Mouse (Mus musculus): ENCODE measurements around the gene Asb11.

The Asb11 gene

DNA sequence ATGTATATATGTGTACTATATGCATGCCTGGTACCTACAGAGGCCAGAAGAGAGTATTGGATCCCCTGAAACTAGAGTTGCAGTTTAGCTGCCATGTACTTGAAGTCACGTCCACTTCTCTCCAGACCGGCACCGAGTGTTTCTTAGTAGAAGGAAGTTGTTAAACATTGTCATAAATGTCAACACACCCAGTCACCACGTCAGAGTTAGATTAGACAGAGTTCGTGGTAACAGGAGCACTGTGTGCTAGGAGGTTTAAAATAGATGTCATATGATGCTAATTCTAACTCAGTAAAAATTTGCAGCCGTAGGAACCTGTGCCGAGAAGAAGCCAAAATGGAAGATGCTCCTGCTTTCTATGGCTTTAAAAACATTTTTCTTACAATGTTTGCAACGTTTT is at the start of gene Asb11:
Asb11 (plus strand) TSS at position 286 of the 400 bp plus-strand sequence.
- no peak for DNase-seq

DNA sequence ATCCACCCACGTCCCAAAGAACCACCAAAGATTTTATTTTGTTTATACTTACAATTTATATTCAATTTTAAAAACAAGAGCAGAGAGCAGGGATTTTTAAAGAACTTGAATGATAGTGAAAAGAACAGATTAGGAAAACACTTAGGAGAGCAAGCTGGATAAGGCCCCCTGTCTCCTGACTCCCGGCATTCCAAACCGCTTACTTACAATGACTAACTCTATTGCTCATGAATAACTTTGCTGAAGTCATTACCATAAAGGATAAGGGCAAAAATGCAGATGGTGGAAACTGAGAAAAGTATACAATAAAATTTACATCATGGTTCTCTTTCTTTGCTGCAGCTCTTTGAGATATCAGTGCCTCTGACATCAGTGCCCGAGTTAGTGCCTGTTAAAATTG is 42.7 kb upstream of the Asb11 start:
- DNase-seq = no peak

DNA sequence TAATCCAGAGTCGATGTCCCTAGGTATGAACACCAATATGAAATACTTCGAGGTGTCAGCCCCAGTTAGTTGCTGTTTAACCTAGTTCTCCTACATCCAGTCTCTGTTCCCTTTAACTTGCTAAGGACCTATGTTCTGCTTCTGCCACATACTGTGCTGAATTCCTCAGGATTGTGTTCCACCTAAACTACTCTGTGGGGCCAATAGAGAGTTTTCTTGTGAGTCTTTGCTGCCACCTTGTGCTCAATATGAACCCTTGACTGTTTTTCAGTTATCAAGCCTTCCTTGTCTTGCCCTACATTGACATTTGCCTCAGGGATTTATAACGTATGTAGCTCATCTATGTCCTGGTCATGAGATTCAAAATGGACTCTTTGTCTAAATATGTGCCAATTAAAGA is 38.3 kb upstream of the Asb11 start:
- DNase-seq = no peak

- DNase-seq = no peak
These were observed 31.6 kb upstream of the Asb11 start for GRCm38 (mm10) chrX:164405080-164405649.

GRCm38 (mm10) chrX:164406133-164407022 is 30.4 kb upstream of the Asb11 start:
- no peak for DNase-seq

- no peak for DNase-seq
These were observed 28.4 kb upstream of the Asb11 start for GRCm38 (mm10) chrX:164408301-164408927.

GRCm38 (mm10) chrX:164410562-164410961 is 26.2 kb upstream of the Asb11 start:
- DNase-seq = no peak

DNA sequence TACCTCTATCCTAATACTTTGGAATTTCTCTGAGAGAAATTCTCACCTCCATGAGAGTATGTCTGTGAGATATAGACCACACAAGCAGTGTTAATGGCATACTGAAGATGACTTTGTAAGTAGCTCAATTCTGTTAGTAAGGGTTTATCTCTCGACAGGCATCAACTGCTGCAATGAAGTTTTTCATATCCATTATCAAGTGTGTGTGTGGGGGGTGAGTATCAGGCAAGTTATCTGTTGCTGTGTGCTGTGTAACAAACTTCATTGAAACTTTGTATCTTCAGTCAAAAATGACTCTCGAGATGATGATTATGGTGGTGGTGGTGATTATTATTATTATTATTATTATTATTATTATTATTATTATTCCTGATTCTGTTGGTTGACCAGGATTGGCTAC is 20.0 kb upstream of the Asb11 start:
- DNase-seq = no peak

DNA sequence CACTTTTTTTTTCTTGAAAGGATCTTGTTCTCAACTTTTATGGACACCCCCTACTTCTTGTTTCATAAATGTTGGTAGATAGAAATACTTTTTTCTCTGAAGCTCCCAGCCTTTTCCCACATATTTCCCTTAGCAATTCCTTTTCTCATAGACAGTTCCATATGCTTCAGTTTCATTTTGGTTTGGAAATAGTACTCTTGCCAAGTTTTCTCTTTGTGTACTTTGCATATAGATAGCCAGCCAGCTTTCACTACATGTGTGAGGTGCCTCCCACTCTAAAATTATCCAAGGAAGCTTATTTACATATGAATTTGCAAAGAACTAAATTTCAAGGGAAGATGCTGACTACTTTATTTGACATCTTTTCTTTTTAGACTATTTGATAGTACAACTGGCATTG is 18.8 kb upstream of the Asb11 start:
- no peak for DNase-seq

DNA sequence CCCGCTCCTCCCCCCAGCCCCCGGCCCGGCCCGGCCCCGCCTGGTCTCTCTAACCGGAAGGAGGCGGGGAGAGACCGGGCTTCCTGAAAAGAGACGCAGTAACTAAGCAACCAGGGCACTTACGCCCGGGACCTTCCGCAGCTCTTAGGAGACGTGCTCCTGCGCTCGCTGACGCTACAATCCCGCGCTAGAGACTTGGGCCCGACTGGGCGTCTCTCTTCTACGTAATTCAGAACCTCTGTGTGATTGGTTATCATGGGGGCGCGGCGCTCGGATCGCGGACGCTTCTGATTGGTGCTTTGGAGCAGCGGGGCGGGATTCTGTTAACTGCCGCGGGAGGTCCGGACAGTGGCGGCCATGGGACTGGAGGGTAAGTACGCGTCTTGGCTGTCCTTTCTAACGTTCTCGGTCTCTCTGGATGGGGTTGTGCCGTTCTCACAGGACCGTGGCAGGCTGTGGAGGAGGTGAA is 17.3 kb upstream of the Asb11 start, which contains the start of gene Piga:
Piga (plus strand) TSS at position 317 of the 469 bp plus-strand sequence.
- peak; percentile 80 for DNase-seq

- no peak for DNase-seq
These were observed 16.8 kb upstream of the Asb11 start for GRCm38 (mm10) chrX:164419955-164420354.

GRCm38 (mm10) chrX:164420518-164420917 is 16.3 kb upstream of the Asb11 start:
- DNase-seq = no peak

DNA sequence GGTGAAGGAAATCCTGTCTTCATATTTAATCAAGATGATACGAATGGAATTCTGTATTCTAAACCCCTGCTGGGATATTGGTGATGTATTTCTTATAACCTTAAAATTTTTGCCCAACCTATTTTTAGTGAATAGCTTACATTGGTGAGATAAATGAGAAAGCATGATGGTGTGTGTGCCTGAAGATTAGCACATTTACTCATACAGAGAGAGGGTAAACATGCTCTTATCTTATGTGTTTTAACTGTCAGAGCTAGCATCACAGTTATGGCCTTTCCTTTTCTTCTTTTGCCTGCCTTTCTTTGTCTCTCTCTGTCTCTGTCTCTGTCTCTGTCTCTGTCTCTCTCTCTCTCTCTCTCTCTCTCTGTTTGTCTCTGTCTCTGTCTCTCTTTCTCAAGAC is 12.0 kb upstream of the Asb11 start:
- no peak for DNase-seq

- DNase-seq = no peak
These were observed 9.5 kb upstream of the Asb11 start for GRCm38 (mm10) chrX:164427295-164427694.

GRCm38 (mm10) chrX:164428224-164428623 is 8.6 kb upstream of the Asb11 start:
- DNase-seq = no peak

DNA sequence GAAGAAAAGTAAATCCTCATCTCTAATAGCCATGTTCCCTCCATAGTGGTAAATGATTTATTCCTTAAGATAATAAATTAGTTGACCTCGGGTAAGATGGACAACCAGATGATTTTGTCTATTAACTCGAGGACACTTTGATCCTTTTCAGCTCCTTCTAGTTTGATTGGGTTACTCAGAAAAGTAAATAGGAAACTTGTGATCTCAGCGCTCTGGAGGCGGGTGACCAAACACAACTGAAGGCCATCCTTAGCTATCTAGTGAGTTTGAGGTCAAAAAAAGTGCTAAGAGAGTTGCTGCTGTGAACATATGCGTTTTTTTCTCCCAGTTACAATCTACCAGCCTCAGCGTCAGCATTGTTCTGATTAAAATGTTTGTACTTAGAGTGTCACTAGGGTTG is 6.2 kb upstream of the Asb11 start:
- DNase-seq = no peak

- DNase-seq = no peak
These were observed 5.7 kb upstream of the Asb11 start for GRCm38 (mm10) chrX:164431133-164431532.

DNA sequence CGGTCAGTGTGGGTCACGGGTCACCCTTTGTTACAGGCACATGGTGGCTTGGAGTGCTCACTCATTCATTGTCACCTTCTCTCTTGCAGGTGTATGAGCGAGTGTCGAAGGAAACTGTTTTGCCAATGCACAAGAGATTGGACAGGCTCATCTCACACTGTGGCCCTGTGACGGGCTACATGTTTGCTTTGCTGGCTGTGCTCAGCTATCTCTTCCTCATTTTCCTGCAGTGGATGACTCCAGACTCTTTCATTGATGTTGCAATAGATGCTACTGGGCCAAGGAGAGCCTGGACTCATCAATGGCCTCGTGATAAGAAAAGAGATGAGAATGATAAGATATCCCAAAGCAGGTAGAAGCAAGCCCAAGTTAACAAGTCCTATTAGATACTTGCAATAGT is 5.3 kb upstream of the Asb11 start:
- DNase-seq = no peak

DNA sequence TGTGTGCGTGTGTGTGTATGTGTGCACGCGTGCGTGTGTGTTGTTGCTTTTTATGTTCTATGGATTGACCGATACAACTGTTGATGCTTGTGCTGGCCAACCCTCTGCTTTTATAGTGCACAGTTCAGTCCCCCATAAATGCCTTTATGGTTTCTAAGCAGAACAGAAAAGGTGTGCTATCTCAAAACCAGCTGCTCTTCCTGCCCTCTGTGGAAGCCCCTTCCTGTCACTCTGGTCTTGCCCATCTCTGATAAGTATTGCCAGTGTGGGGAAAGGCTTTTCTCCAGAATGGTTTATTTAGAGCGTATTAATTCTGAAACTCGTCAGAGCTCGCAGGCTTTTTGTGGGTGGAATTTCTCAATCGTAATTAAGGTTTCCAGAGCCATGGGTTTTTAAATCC is 4.1 kb upstream of the Asb11 start:
- no peak for DNase-seq

DNA sequence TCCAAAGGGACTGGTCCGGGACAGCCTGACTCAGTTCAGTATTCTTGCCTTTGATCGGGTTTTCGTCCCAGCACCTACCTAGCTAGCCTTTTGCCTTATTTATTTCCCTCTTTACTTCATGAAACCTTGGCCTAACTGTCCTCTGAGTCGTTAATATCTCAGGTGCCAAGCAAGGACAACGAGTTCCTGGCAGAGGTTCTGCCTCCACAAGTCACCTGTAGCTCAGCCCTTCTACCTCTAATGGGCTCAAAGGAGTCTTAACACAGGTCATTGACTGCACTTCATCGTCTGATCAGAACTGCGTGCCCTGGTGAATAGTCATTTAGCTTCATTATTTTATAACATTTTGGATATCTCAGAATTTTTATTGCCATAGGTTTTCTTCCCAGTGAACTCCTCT is 2.7 kb downstream of the Asb11 start:
- DNase-seq = no peak

DNA sequence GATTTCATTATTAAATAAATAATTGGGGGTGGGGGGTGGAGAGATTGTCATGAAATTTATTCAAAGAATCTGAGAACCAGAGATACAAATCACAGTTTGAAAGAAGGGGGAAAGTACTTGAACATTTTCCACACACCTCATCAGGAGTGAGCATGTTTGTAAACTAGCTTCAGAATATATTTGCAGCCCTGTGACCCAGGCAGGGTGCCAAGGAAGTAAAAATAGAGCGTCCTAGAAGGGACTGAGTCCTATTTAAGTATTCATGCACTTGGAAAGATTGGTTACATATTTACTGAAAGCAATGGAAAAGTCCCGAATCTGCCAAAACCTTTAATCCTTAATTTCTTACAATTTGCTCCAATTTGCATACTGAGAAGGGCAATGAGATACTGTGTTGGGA is 3.3 kb downstream of the Asb11 start:
- no peak for DNase-seq

DNA sequence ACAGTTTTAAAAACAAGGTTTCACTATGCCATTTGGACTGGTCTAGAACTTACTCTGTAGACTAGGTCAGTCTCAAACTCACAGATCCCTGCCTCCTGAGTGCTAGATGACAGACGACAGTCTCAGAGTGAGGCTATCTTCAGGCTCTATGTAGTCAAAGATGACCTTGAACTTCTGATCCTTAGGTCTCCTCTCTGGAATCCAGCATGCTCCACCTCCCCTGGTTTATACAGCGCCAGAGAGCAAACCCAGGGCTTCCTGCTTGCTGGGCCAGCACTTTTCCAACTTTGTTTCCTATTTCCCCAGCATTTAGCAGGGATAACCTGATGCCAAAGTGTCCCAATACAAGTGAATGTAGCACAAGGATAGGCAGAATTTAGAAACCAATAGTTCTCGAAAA is 3.9 kb downstream of the Asb11 start:
- DNase-seq = no peak

GRCm38 (mm10) chrX:164441306-164441705 is 4.5 kb downstream of the Asb11 start:
- DNase-seq = no peak

- no peak for DNase-seq
These were observed 8.8 kb downstream of the Asb11 start for GRCm38 (mm10) chrX:164445601-164446000.
